Mouse (Mus musculus) spleen, adult 2 months (tissue): ENCODE measurements at regions not wholly inside any gene's neighbourhood (a gene's known extent, or its start where the extent isn't known, plus 50 kb on each side); places are given as distances from the start of the nearest gene placed in this dataset.

ENCODE experiments used
- DNase-seq, 2 experiments: peaks; one replicate each; pipeline versions ENCODE4 v3.0.0 to v3.0.0-alpha.2; 2012 to 2021; ENCODE audit warnings: low spot score in 2 of 2, low read depth in 1 of 2
- H3K27ac ChIP-seq: fragments of 200-500 bp; 2 replicates; pipeline ENCODE4 v1.5.1; 2012; ENCODE audit warnings: low read length, inconsistent platforms; ENCODE audit not compliant: insufficient read depth
- H3K27me3 ChIP-seq: fragments of 200-500 bp; 2 replicates; pipeline ENCODE4 v1.6.1; 2012; ENCODE audit warnings: mild to moderate bottlenecking, moderate library complexity, low read length, inconsistent platforms; ENCODE audit not compliant: control insufficient read depth, insufficient read depth
- H3K36me3 ChIP-seq: fragments of 200-500 bp; 2 replicates; pipeline ENCODE4 v1.6.1; 2012; ENCODE audit warnings: mild to moderate bottlenecking, low read length, inconsistent platforms; ENCODE audit not compliant: control insufficient read depth, insufficient read depth
- H3K4me1 ChIP-seq: fragments of 200-500 bp; 2 replicates; pipeline ENCODE4 v1.6.1; 2011; ENCODE audit warnings: inconsistent platforms; ENCODE audit not compliant: control insufficient read depth, insufficient read depth, insufficient read length
- H3K4me3 ChIP-seq: fragments of 200-500 bp; 2 replicates; pipeline ENCODE4 v1.5.1; 2011; ENCODE audit warnings: mild to moderate bottlenecking, inconsistent platforms; ENCODE audit not compliant: insufficient read depth, insufficient read length; ENCODE audit errors: extremely low read depth
- CTCF ChIP-seq: fragments of 200-500 bp; IDR thresholded peaks from 2 replicates; pipeline ENCODE4 v1.5.1; 2011; ENCODE audit warnings: mild to moderate bottlenecking, inconsistent platforms; ENCODE audit not compliant: insufficient read depth, insufficient read length, insufficient replicate concordance; ENCODE audit errors: extremely low read depth
- POLR2A ChIP-seq: fragments of 200-500 bp; IDR thresholded peaks from 2 replicates; pipeline ENCODE4 v1.6.1; 2011; ENCODE audit warnings: low read depth, low read length, inconsistent platforms
- WGBS: fragments of 180-500 bp; shearing (Covaris S2); methylation state at CpG from one replicate; pipeline ENCODE4 v1.1.7; 2018; 5-methylcytosine and 5-hydroxymethylcytosine counted together

DNA sequence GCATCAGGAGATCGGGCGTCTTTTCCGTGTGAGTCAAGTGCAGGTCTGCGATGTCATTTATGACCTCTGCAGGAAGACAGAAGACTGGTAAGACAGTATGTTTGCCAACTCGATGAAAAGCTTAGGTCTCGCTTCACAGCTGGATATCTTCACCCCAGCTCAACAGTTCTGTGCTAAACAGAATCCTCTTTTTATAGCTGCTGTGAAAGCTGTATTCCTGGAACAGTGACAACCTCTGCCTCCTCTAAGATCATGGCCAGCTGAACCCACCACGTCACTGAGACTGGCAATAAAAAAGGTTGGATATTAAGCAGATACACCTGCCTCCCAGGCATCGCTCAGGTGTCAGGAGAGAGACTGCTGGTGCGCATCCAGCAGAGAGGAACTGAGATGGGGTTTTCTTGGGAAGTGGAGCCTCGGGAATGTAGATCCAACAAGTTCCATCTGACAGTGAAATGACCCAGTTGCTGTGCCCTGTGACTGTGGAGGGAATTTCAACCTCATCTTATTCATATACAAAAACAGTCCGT, 138.1 kb downstream of the Wdr11 start:
- no peak overlapping the region for H3K27ac ChIP-seq
- TF ChIP-seq CTCF (no peak), POLR2A (no peak)
- H3K4me3 ChIP-seq, result no peak overlapping the region
- no peaks in the 10 kb centered on the region for H3K36me3 ChIP-seq
- no peaks in the 10 kb centered on the region for H3K4me1 ChIP-seq
- no peak for DNase-seq
- WGBS, result 84% methylated on average over 11 of the region's 11 CpGs
- H3K27me3 ChIP-seq, result no peaks in the 10 kb centered on the region

DNA sequence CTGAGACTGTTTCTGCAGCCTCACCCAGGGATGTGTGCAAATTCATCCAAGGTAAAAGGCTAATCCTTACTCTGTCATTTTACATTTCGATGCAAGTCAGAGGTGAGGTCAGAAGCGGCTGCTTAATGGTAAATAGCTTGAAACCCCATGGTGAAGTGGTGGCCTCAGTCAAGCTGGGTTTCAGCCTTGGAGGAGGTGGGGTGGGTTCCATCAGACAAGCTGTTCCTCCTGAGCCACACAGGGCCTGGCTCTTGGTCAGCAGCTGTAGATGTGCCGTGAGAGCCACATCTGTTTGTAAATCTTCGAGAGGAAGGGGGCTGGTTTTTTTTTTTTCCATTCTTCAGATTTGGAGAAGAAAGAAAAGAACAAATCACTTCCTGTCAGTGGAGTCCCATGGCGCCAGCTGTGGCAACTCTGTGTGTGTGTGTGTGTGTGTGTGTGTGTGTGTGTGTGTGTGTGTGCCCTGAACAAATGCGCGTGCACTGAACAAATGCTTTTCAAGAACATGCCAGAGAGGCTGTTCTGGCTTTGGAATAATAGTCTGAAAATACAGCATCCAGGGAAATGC, 139.2 kb downstream of the Wdr11 start:
- no peak for TF ChIP-seq POLR2A
- no peak for TF ChIP-seq CTCF
- Histone ChIP-seq H3K27me3 (no peaks in the 10 kb centered on the region), H3K4me1 (no peaks in the 10 kb centered on the region), H3K36me3 (no peaks in the 10 kb centered on the region), H3K27ac (no peak overlapping the region), H3K4me3 (no peak overlapping the region)
- no peak for DNase-seq
- WGBS, result 30% methylated on average over 7 of the region's 7 CpGs

DNA sequence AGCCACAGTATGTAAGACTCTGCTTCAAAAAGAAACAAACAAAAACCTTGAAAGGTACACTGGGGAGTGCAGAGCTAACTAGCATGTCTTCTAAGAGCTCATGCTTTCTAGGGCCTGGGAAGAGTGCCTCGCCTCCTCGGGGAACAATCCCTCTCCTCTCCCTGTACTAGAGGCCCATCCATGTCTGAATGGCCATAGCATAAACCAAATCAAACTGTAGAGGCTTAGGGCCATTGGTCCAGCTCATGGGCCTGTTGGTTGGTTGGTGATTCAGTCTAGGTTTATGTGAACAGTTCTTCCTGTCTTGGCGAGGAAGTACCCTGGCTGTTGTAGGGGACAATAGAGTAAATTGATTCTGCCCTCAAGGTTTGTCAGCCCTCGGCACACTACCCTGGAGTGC, 151.0 kb downstream of the Wdr11 start:
- WGBS, result 82% methylated on average over 4 of the region's 4 CpGs
- no peak overlapping the region for H3K27ac ChIP-seq
- H3K36me3 ChIP-seq, result no peaks in the 10 kb centered on the region
- H3K4me1 ChIP-seq, result no peaks in the 10 kb centered on the region
- H3K4me3 ChIP-seq, result no peak overlapping the region
- TF ChIP-seq POLR2A (no peak), CTCF (no peak)
- no peaks in the 10 kb centered on the region for H3K27me3 ChIP-seq
- no peak for DNase-seq

GRCm38 (mm10) chr7:129743955-129744666, 152.4 kb downstream of the Wdr11 start:
- Histone ChIP-seq H3K4me3 (no peak overlapping the region), H3K27ac (no peak overlapping the region), H3K27me3 (no peaks in the 10 kb centered on the region), H3K4me1 (no peaks in the 10 kb centered on the region), H3K36me3 (no peaks in the 10 kb centered on the region)
- 88% methylated on average over 16 of the region's 16 CpGs for WGBS
- no peak for DNase-seq
- no peak for TF ChIP-seq CTCF
- no peak for TF ChIP-seq POLR2A

DNA sequence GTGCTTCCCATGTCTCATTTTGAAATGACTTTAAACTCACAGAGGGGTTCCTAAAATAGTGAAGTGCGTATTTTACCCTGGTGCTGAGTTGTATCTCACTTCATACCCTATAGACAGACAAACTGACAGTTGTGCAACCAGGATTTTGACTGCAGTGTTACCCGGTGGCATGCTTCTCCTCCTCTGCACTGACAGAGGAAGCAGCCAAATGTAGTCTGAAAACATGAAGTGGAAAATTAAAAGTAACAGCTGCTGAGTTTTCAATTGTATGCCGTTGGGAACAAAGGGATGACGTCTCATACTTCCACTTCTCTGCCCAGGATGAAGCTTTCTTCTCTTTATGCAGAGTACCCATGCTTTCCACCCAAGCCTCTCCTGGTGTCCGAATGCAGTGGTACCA, 155.0 kb downstream of the Wdr11 start:
- TF ChIP-seq CTCF (no peak), POLR2A (no peak)
- no peaks in the 10 kb centered on the region for H3K4me1 ChIP-seq
- no peak for DNase-seq
- H3K36me3 ChIP-seq, result no peaks in the 10 kb centered on the region
- H3K27me3 ChIP-seq, result no peaks in the 10 kb centered on the region
- H3K4me3 ChIP-seq, result no peak overlapping the region
- WGBS, result 72% methylated on average over 5 of the region's 5 CpGs
- no peak overlapping the region for H3K27ac ChIP-seq

GRCm38 (mm10) chr7:129750936-129751335, 159.3 kb downstream of the Wdr11 start:
- no peak for DNase-seq

GRCm38 (mm10) chr7:129754737-129755136, 163.1 kb downstream of the Wdr11 start:
- DNase-seq, result peak in 1 of 2 experiments; percentile 48
- TF ChIP-seq POLR2A, result no peak
- TF ChIP-seq CTCF, result peak; percentile 55; the same call in 1 of the 2 replicates
- Histone ChIP-seq H3K36me3 (no peaks in the 10 kb centered on the region), H3K4me3 (no peak overlapping the region), H3K27ac (no peak overlapping the region), H3K4me1 (peaks cover 11% of the 10 kb centered on the region; the same call in 1 of the 2 replicates), H3K27me3 (no peaks in the 10 kb centered on the region)
- 74% methylated on average over 5 of the region's 5 CpGs for whole genome bisulfite sequencing

More at GRCm38 (mm10) chr7:129750936-129751335, 159.3 kb downstream of the Wdr11 start:
- Histone ChIP-seq H3K27ac (no peak overlapping the region), H3K36me3 (no peaks in the 10 kb centered on the region), H3K4me1 (no peaks in the 10 kb centered on the region), H3K27me3 (no peaks in the 10 kb centered on the region), H3K4me3 (no peak overlapping the region)
- TF ChIP-seq CTCF (no peak), POLR2A (no peak)
